Mouse (Mus musculus) embryonic facial prominence, embryonic 15.5 days (tissue): ENCODE results near the gene Ifi27. TPM values are rescaled to one million over a fixed set of nuclear protein-coding genes. Genes with fewer than 3 reads are reported as not detected.

Experiments used
- ATAC-seq: fragments of 200-750 bp; cut with Nextera tagmentation; 2 replicates; pipeline ENCODE4 v1.8.0; 2017; ENCODE audit warnings: low read depth, moderate TSS enrichment; ENCODE audit not compliant: insufficient number of reproducible peaks, low FRiP score, low TSS enrichment
- H3K27ac ChIP-seq: fragments of 300-500 bp; sonication (generic); replicated peaks from 2 replicates; pipeline ENCODE4 v1.5.1; 2015; ENCODE audit warnings: mild to moderate bottlenecking, inconsistent platforms
- H3K27me3 ChIP-seq: fragments of 300-500 bp; sonication (generic); 2 replicates; pipeline ENCODE4 v1.6.1; 2015; ENCODE audit warnings: inconsistent platforms
- H3K36me3 ChIP-seq: fragments of 300-500 bp; sonication (generic); 2 replicates; pipeline ENCODE4 v1.6.1; 2015; ENCODE audit warnings: mild to moderate bottlenecking, inconsistent platforms
- H3K4me1 ChIP-seq: fragments of 300-500 bp; sonication (generic); 2 replicates; pipeline ENCODE4 v1.6.1; 2015; ENCODE audit warnings: inconsistent platforms
- H3K4me2 ChIP-seq: fragments of 300-500 bp; sonication (generic); replicated peaks from 2 replicates; pipeline ENCODE4 v1.6.1; 2015; ENCODE audit warnings: mild to moderate bottlenecking, inconsistent platforms
- H3K4me3 ChIP-seq: fragments of 300-500 bp; sonication (generic); replicated peaks from 2 replicates; pipeline ENCODE4 v1.5.1; 2015; ENCODE audit warnings: mild to moderate bottlenecking, inconsistent platforms
- H3K9ac ChIP-seq: fragments of 300-500 bp; sonication (generic); 2 replicates; pipeline ENCODE4 v1.6.1; 2015; ENCODE audit warnings: inconsistent platforms
- H3K9me3 ChIP-seq: fragments of 300-500 bp; sonication (generic); replicated peaks from 2 replicates; pipeline ENCODE4 v1.6.1; 2016; ENCODE audit warnings: inconsistent platforms
- WGBS: fragments of 180-500 bp; shearing (Covaris S2); methylation state at CpG from one replicate; pipeline ENCODE4 v1.1.7; 2015; 5-methylcytosine and 5-hydroxymethylcytosine counted together
- polyA plus RNA-seq: library from polyadenylated mRNA; unstranded; fragments of >200 nt; fragmentation: Nextera tagmentation; extraction: Ambion mirVana; gene quantifications from 2 replicates; pipeline ENCODE4 v1.2.1, GENCODE M21; 2015

The Ifi27 gene
- polyA plus RNA-seq, result 72.9 and 77.5 TPM in 2 replicates

DNA sequence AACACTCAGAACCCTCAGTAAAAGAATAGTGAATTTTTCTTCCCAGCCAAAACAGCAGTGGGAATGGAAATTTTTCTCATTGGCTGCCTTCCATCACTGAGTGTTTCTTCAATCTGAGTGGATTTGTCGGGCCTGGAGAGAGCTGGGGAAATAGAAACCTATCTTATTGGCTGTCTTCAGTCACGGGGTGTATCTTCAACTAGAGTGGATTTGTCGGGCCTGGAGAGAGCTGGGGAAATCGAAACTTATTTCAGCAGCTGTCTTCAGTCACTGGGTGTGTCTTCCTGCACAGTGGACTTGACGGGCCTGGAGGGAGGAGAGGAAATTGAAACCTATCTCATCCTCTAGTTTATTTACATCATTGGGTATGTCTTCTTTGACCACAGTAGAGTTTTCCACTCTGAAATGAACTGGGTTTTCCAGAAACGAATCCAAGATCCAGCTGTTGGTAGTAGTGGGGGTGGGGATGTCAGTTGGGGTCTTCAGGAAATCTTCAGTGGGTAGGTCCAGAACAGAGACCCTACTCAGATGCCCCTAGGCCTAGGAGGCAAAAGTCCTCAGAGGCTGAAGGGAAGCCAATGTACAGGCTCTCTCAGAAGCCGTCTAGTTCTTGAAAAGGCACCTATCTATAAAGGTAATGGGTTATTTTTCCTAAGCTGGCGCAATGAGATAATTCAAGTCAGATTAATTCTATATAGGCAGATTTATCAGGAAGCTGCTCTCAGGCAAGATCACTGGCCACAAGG is at the start of gene Ifi27:
Ifi27 (plus strand) TSS at position 226 of the 746 bp plus-strand sequence.
- WGBS, result 43% methylated on average over 8 of the region's 8 CpGs
- H3K9me3 ChIP-seq, result no peaks in the 10 kb centered on the region
- H3K4me3 ChIP-seq, result peak within 1 kb of the TSS; percentile 38
- H3K27me3 ChIP-seq, result no peaks in the 10 kb centered on the region
- peak within 1 kb of the TSS; percentile 41 for H3K4me2 ChIP-seq
- 0 out of 2 replicates have a peak within 1 kb of the TSS, but pooled peaks have one; percentile 9 for H3K9ac ChIP-seq
- ATAC-seq, result peak; percentile 89
- H3K36me3 ChIP-seq, result no peaks in the 10 kb centered on the region
- H3K4me1 ChIP-seq, result no peaks in the 10 kb centered on the region
- H3K27ac ChIP-seq, result 0 out of 2 replicates have a peak within 1 kb of the TSS, but pooled peaks have one; percentile 8

DNA sequence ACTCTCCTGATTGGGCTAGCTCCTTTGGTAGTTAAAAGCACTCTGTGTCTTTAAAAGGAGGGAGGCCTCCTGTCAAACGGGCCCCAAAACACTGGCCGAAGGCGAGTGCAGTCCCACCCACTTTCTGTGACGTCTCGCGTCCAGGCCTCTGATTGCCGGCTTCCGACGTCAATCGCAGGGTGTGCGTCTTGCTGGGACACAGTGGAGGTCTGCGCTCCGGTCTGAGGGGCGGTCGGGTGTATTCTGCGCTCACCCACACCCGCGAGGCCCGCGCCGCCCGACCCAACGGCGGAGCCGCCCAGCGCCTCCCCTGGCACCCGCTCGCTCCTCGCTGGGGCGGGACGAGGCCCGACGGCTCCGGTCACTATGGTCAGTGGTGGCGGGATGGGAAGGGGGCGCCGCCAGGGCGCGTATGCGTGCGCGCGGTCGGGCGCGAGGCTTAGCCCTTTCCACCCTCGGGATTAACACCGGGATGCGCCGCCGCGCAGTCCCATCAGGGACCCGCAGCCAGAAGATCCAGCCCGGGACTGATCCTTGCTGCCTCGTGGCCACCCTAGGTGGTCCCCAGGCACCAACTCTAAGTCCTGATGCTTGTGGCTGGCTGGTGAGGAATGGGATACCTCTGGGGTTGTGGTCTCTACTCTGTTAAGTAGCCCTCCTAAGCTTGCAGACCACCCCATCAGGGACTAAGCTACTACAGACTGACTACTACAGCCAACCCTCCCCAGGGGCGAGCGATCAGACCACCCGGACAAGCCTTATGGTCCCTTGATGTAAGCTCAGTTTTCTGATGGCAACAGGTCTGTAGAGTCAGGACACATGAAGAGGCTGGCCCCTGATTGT is 45.3 kb upstream of the Ifi27 start, which contains the start of gene Otub2:
Otub2 (plus strand) TSS at position 178 of the 843 bp plus-strand sequence.
- H3K4me1 ChIP-seq, result peaks cover 15% of the 10 kb centered on the region
- peak within 1 kb of the TSS; percentile 68 for H3K4me2 ChIP-seq
- no peak within 1 kb of the TSS for H3K27ac ChIP-seq
- peak; percentile 98 for ATAC-seq
- no peaks in the 10 kb centered on the region for H3K36me3 ChIP-seq
- H3K9ac ChIP-seq, result peak within 1 kb of the TSS; percentile 73
- H3K9me3 ChIP-seq, result no peaks in the 10 kb centered on the region
- no peaks in the 10 kb centered on the region for H3K27me3 ChIP-seq
- WGBS, result under 1% methylated on average over 58 of the region's 58 CpGs
- H3K4me3 ChIP-seq, result peak within 1 kb of the TSS; percentile 68

DNA sequence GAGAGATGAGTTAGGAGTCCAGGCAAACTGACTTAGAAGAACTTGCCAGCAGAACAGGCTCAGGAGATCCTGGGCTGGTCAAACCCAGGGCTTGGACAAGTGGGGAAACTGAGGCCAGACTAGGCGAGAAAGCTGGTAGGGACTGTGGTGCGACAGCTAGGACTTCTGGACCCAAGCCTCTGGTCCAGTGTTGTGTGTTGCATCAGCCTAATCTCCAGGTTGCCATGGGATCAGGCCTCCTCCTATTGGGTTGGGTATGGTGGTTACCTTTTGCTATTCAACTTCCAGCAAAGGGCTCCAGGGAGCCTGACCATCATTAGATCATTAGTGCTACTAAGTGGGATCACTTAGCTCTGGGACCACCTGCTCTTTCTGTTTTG is 44.7 kb upstream of the Ifi27 start:
- Histone ChIP-seq H3K4me3 (peak overlapping the region; percentile 68), H3K27ac (no peak overlapping the region), H3K9me3 (no peaks in the 10 kb centered on the region), H3K9ac (no peak overlapping the region; the same call in 1 of the 2 replicates), H3K27me3 (no peaks in the 10 kb centered on the region), H3K36me3 (no peaks in the 10 kb centered on the region), H3K4me2 (peak overlapping the region; percentile 68), H3K4me1 (peaks cover 15% of the 10 kb centered on the region)
- 66% methylated on average over 2 of the region's 2 CpGs for WGBS
- no peak for ATAC-seq

DNA sequence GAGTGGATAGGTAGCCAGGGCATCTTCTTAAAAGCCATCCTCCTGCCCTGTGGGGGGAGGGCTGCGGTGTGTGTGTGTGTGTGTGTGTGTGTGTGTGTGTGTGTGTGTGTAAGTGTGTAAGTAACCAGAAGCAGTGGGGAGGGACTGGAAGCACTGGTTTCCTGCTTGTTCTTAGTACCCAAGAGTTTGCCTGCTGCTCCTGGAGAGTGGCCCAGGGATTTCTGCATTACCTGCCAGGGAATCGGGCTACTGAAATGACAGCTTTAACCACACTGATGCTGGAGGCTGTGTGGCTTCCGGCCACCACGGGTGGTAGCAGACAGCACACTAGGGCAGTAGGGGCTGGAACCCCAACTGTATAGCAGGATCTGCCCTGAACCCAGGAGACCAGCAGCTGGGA is 44.0 kb upstream of the Ifi27 start:
- no peak overlapping the region for H3K4me2 ChIP-seq
- H3K4me3 ChIP-seq, result no peak overlapping the region
- peaks cover 15% of the 10 kb centered on the region for H3K4me1 ChIP-seq
- H3K9ac ChIP-seq, result no peak overlapping the region
- no peaks in the 10 kb centered on the region for H3K9me3 ChIP-seq
- ATAC-seq, result no peak
- no peaks in the 10 kb centered on the region for H3K27me3 ChIP-seq
- 67% methylated on average over 4 of the region's 4 CpGs for WGBS
- H3K27ac ChIP-seq, result no peak overlapping the region
- H3K36me3 ChIP-seq, result no peaks in the 10 kb centered on the region

DNA sequence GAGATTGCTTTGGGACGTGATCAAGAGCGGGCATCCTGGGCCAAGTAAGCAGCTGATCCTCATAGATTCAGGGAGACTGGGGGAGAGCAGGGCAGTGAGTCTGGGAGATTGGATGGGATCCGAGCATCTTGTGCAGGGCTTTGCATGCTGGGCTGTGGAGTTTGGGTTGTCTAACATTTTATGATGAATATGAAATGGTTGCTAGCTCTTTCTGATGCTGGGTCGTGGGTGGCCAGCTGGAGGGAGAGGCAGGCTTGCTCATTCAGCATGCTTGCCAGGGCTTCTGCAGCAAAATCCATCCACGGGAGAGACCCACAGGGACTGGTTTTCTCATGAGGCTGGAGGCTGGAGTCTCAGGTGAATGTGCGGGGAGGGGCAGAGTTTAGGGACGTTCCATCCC is 42.9 kb upstream of the Ifi27 start:
- Histone ChIP-seq H3K36me3 (no peaks in the 10 kb centered on the region), H3K4me3 (no peak overlapping the region), H3K4me1 (peaks cover 15% of the 10 kb centered on the region), H3K4me2 (no peak overlapping the region), H3K9me3 (no peaks in the 10 kb centered on the region), H3K27ac (no peak overlapping the region), H3K9ac (no peak overlapping the region), H3K27me3 (no peaks in the 10 kb centered on the region)
- no peak for ATAC-seq
- 79% methylated on average over 7 of the region's 7 CpGs for WGBS

DNA sequence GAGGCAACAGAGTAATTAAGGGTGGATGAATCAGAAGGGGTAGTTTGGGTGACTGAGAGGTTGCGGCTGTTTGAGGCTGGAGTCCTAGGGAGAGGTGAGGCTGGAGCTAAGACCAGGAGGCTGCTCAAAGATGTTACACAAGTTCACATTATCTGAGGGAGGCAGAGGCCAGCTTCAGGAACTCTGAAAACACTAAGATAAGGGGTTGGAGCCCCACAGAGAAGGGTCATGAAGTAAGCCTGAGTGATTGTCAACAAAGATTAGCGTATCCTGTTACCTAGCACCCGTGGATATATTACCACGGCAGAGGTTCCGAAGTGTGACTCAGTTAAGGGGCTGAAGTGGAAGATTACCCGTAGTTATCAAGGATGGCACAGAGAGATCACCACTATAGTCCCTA is 40.5 kb upstream of the Ifi27 start:
- peaks cover 27% of the 10 kb centered on the region for H3K4me1 ChIP-seq
- no peak overlapping the region for H3K4me2 ChIP-seq
- H3K9ac ChIP-seq, result no peak overlapping the region
- H3K36me3 ChIP-seq, result no peaks in the 10 kb centered on the region
- ATAC-seq, result no peak
- H3K4me3 ChIP-seq, result no peak overlapping the region
- no peaks in the 10 kb centered on the region for H3K27me3 ChIP-seq
- no peak overlapping the region for H3K27ac ChIP-seq
- WGBS, result 73% methylated on average over 6 of the region's 6 CpGs
- H3K9me3 ChIP-seq, result no peaks in the 10 kb centered on the region

- no peak overlapping the region for H3K27ac ChIP-seq
- H3K9ac ChIP-seq, result no peak overlapping the region
- no peaks in the 10 kb centered on the region for H3K27me3 ChIP-seq
- no peak for ATAC-seq
- H3K4me3 ChIP-seq, result no peak overlapping the region
- peaks cover 12% of the 10 kb centered on the region for H3K4me1 ChIP-seq
- H3K36me3 ChIP-seq, result no peaks in the 10 kb centered on the region
- 81% methylated on average over 12 of the region's 12 CpGs for WGBS
- H3K4me2 ChIP-seq, result no peak overlapping the region
- no peaks in the 10 kb centered on the region for H3K9me3 ChIP-seq
Measured at GRCm38 (mm10) chr12:103395486-103396275, 38.3 kb upstream of the Ifi27 start.

DNA sequence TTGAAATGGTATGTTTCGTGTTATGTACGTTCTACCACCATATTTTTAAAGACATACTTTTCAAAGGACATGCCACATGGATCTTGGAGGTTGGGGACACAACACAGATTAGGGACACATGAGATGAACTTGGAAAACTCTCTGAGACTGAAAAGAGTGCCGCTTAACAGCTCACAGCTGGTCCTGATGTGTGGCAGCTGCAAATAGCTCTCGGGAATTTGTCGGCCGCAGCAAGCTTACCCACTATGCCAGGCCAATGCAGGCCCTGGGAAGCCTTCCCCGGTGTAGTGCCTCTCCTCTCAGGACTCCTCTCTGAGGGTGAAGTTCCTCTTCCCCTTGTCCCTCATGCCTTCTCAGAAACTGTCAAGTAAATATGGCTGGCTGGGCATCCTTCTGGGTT is 37.3 kb upstream of the Ifi27 start:
- WGBS, result 43% methylated on average over 7 of the region's 7 CpGs
- H3K9ac ChIP-seq, result no peak overlapping the region
- H3K27ac ChIP-seq, result 0 out of 2 replicates have a peak overlapping the region, but pooled peaks have one; percentile 34

GRCm38 (mm10) chr12:103404131-103404530 is 29.9 kb upstream of the Ifi27 start:
- no peak overlapping the region for H3K9ac ChIP-seq
- no peak overlapping the region for H3K4me2 ChIP-seq
- 85% methylated on average over 18 of the region's 18 CpGs for WGBS

More for the DNA sequence above, 37.3 kb upstream of the Ifi27 start:
- peaks cover 12% of the 10 kb centered on the region for H3K4me1 ChIP-seq
- 0 out of 2 replicates have a peak, but pooled peaks cover 10% of the 10 kb centered on the region for H3K36me3 ChIP-seq
- H3K4me2 ChIP-seq, result no peak overlapping the region
- H3K4me3 ChIP-seq, result no peak overlapping the region
- H3K9me3 ChIP-seq, result no peaks in the 10 kb centered on the region
- no peaks in the 10 kb centered on the region for H3K27me3 ChIP-seq
- ATAC-seq, result no peak

DNA sequence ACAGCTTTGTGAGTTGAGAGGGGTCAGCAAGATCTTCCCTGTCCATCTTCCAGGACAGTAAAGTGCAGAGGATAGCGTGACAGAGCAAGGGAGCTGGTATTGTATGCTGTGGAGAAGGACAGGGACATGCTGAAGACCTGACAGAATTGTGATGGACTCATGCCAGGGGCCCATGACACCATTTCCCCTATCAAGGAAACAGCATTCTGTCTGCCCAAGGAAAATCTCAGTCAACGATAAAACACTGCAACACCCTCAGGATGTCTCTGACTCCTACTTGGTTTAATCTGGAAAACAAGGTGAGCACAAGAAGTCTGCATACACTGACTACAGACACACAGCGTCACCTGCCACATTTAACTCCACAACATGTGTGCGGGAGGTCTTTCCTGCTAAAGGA is 26.3 kb upstream of the Ifi27 start, which contains the start of gene 9330161L09Rik:
9330161L09Rik (minus strand) TSS at position 101 of the 400 bp plus-strand sequence.
- Histone ChIP-seq H3K4me1 (no peaks in the 10 kb centered on the region), H3K4me2 (no peak within 1 kb of the TSS), H3K9ac (no peak within 1 kb of the TSS), H3K27me3 (no peaks in the 10 kb centered on the region), H3K27ac (no peak within 1 kb of the TSS), H3K9me3 (no peaks in the 10 kb centered on the region), H3K4me3 (no peak within 1 kb of the TSS), H3K36me3 (peaks cover 94% of the 10 kb centered on the region)
- ATAC-seq, result no peak
- 97% methylated on average over 4 of the region's 4 CpGs for WGBS

More at GRCm38 (mm10) chr12:103404131-103404530, 29.9 kb upstream of the Ifi27 start:
- H3K27me3 ChIP-seq, result no peaks in the 10 kb centered on the region
- H3K4me3 ChIP-seq, result no peak overlapping the region
- H3K27ac ChIP-seq, result no peak overlapping the region
- H3K36me3 ChIP-seq, result peaks cover 74% of the 10 kb centered on the region
- H3K4me1 ChIP-seq, result no peaks in the 10 kb centered on the region
- H3K9me3 ChIP-seq, result no peaks in the 10 kb centered on the region
- ATAC-seq, result no peak
